Mouse (Mus musculus) MEL (cell line): ENCODE measurements at regions not wholly inside any gene's neighbourhood (a gene's known extent, or its start where the extent isn't known, plus 50 kb on each side); places are given as distances from the start of the nearest gene placed in this dataset.
A peak's percentile ranks its signal among the peaks of the same experiment; 100 is the strongest.

Experiments used
- DNase-seq: peaks from one replicate; pipeline ENCODE4 v3.0.0; 2011; ENCODE audit warnings: low read depth, low spot score
- H3K27ac ChIP-seq: 2 replicates; pipeline ENCODE4 v1.5.1; 2012; ENCODE audit warnings: low read depth, mild to moderate bottlenecking, control low read depth, low read length, moderate library complexity; ENCODE audit not compliant: control insufficient read depth
- H3K27me3 ChIP-seq, 2 experiments: fragments of 150-350 bp in 1 of 2; sonication (generic) in 1 of 2; 2 replicates each; pipeline ENCODE4 v1.6.1; 2012; ENCODE audit warnings: low read length in 2 of 2, mild to moderate bottlenecking in 2 of 2, improper control_type of control experiment in 1 of 2, moderate library complexity in 1 of 2; ENCODE audit not compliant: insufficient read depth in 2 of 2, control insufficient read depth in 1 of 2
- H3K36me3 ChIP-seq, 2 experiments: 2 replicates each; pipeline ENCODE4 v1.6.1; 2012 to 2014; ENCODE audit warnings: low read length in 2 of 2, improper control_type of control experiment in 1 of 2, inconsistent platforms in 1 of 2, mild to moderate bottlenecking in 1 of 2; ENCODE audit not compliant: insufficient read depth in 2 of 2, control insufficient read depth in 1 of 2
- H3K4me1 ChIP-seq, 2 experiments: fragments of 150-350 bp in 1 of 2; sonication (generic) in 1 of 2; 2 replicates each; pipeline ENCODE4 v1.6.1; 2012; ENCODE audit warnings: low read length in 2 of 2, improper control_type of control experiment in 1 of 2, mild to moderate bottlenecking in 1 of 2; ENCODE audit not compliant: insufficient read depth in 2 of 2, control insufficient read depth in 1 of 2
- H3K4me3 ChIP-seq, 2 experiments: fragments of 150-350 bp in 1 of 2; sonication (generic) in 1 of 2; 2 replicates each; pipeline ENCODE4 v1.5.1; 2012; ENCODE audit warnings: low read depth in 2 of 2, low read length in 2 of 2, mild to moderate bottlenecking in 2 of 2, moderate library complexity in 2 of 2, control low read depth in 1 of 2, improper control_type of control experiment in 1 of 2; ENCODE audit not compliant: control insufficient read depth in 1 of 2, insufficient read depth in 1 of 2
- H3K79me2 ChIP-seq: 2 replicates; pipeline ENCODE4 v1.6.1; 2012; ENCODE audit warnings: mild to moderate bottlenecking, low read length, moderate library complexity; ENCODE audit not compliant: control insufficient read depth, poor library complexity, insufficient read depth
- H3K9ac ChIP-seq: 2 replicates; pipeline ENCODE4 v1.6.1; 2012; ENCODE audit warnings: low read depth, mild to moderate bottlenecking, control low read depth, low read length, moderate library complexity; ENCODE audit not compliant: control insufficient read depth, poor library complexity, severe bottlenecking
- H3K9me3 ChIP-seq: fragments of 150-350 bp; sonication (generic); replicated peaks from 2 replicates; pipeline ENCODE4 v1.6.1; 2012; ENCODE audit warnings: mild to moderate bottlenecking, low read length, improper control_type of control experiment, moderate library complexity; ENCODE audit not compliant: insufficient read depth
- E2F4 ChIP-seq: IDR thresholded peaks from 2 replicates; pipeline ENCODE4 v1.6.1; 2011; ENCODE audit warnings: low read depth, low read length, improper control_type of control experiment, borderline replicate concordance
- GATA1 ChIP-seq: IDR thresholded peaks from 2 replicates; pipeline ENCODE4 v1.6.1; 2011; ENCODE audit warnings: low read depth, low read length, improper control_type of control experiment
- KAT2A ChIP-seq: conservative IDR thresholded peaks from 2 replicates; pipeline ENCODE4 v1.6.1; 2012; ENCODE audit warnings: low read depth, low read length, improper control_type of control experiment, inconsistent platforms
- MEF2A ChIP-seq: IDR thresholded peaks from 2 replicates; pipeline ENCODE4 v1.6.1; 2014; ENCODE audit warnings: low read depth, mild to moderate bottlenecking, inconsistent platforms, low read length, improper control_type of control experiment; ENCODE audit not compliant: poor library complexity, insufficient replicate concordance, severe bottlenecking; ENCODE audit errors: extremely low read depth
- NELFE ChIP-seq: IDR thresholded peaks from 2 replicates; pipeline ENCODE4 v1.6.1; 2011; ENCODE audit warnings: low read depth, low read length, improper control_type of control experiment
- NRF1 ChIP-seq: IDR thresholded peaks from 2 replicates; pipeline ENCODE4 v1.6.1; 2014; ENCODE audit warnings: low read depth, mild to moderate bottlenecking, inconsistent platforms, low read length, improper control_type of control experiment, moderate library complexity; ENCODE audit not compliant: poor library complexity, insufficient read depth, severe bottlenecking
- POLR2AphosphoS2 ChIP-seq: IDR thresholded peaks from 2 replicates; pipeline ENCODE4 v1.6.1; 2011; ENCODE audit warnings: low read length, improper control_type of control experiment
- POLR2AphosphoS5 ChIP-seq: IDR thresholded peaks from 2 replicates; pipeline ENCODE4 v1.6.1; 2012; ENCODE audit warnings: low read depth, borderline replicate concordance, mild to moderate bottlenecking, inconsistent platforms, low read length, moderate library complexity, mixed read lengths
- RAD21 ChIP-seq: IDR thresholded peaks from 2 replicates; pipeline ENCODE4 v1.6.1; 2011; ENCODE audit warnings: mild to moderate bottlenecking, low read depth, low read length, improper control_type of control experiment
- TBP ChIP-seq: IDR thresholded peaks from 2 replicates; pipeline ENCODE4 v1.8.0; 2011; ENCODE audit warnings: low read depth, low read length, improper control_type of control experiment
- UBTF ChIP-seq: IDR thresholded peaks from 2 replicates; pipeline ENCODE4 v1.6.1; 2012; ENCODE audit warnings: low read depth, mild to moderate bottlenecking, inconsistent platforms, low read length, improper control_type of control experiment, moderate library complexity, borderline replicate concordance; ENCODE audit not compliant: insufficient read depth
- USF1 ChIP-seq: IDR thresholded peaks from 2 replicates; pipeline ENCODE4 v1.6.1; 2014; ENCODE audit warnings: low read depth, mild to moderate bottlenecking, inconsistent platforms, low read length, improper control_type of control experiment, moderate library complexity

DNA sequence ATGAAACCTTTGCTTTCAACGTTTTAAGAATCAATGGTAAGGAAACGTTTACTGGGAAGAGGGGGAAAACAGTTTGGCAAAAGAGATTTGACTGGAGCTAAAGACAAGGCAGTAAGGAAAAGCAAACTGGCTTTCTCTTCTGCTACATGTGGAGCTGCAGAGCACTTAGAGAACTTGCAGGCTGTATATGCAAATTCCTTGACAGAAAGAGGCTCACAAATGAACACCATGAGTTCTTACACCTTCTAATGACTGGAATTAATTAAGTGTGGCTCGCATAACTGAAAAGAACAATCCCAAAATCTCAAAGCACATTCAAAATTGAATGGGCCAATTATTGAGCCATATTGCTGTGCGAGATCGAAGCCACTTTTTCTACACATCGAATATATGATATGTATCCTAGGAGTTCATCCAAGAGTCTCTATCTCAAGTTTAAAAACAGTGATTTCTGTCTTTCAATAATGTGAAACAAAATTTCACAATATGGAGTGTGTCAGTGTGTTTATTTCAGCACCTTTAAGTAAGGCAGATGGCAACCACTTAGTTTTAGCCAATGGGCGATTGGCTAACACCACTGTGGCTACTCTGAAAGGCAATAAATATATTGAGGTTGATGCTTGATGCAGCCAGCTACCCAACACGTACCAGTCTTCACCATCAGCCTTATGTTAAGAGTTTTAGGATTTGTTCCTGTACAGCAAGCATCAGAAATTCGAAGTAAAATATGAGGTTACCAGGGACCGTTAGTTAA is 269.4 kb downstream of the Pdgfc start:
- H3K4me3 ChIP-seq: no peak overlapping the region
- H3K9ac ChIP-seq: no peak overlapping the region
- no peaks in the 10 kb centered on the region for H3K27me3 ChIP-seq
- DNase-seq: no peak
- no peaks in the 10 kb centered on the region for H3K9me3 ChIP-seq
- no peaks in the 10 kb centered on the region for H3K4me1 ChIP-seq
- no peak overlapping the region for H3K27ac ChIP-seq
- no peaks in the 10 kb centered on the region for H3K36me3 ChIP-seq
- TF ChIP-seq KAT2A (no peak), GATA1 (0 out of 2 replicates have a peak, but pooled peaks have one; percentile 7)
- TF ChIP-seq, all 39 proteins: peak for 1
- H3K79me2 ChIP-seq: no peaks in the 10 kb centered on the region

GRCm38 (mm10) chr3:81326866-81327265 is 290.6 kb downstream of the Pdgfc start:
- no peak overlapping the region for H3K27ac ChIP-seq
- H3K4me1 ChIP-seq: no peaks in the 10 kb centered on the region
- no peak for DNase-seq
- H3K27me3 ChIP-seq: no peaks in the 10 kb centered on the region
- no peak overlapping the region for H3K9ac ChIP-seq
- no peaks in the 10 kb centered on the region for H3K36me3 ChIP-seq
- no peaks in the 10 kb centered on the region for H3K79me2 ChIP-seq
- no peak overlapping the region for H3K4me3 ChIP-seq
- no peaks in the 10 kb centered on the region for H3K9me3 ChIP-seq
- TF ChIP-seq USF1 (no peak), NELFE (no peak), MEF2A (no peak), E2F4 (no peak), NRF1 (no peak)

DNA sequence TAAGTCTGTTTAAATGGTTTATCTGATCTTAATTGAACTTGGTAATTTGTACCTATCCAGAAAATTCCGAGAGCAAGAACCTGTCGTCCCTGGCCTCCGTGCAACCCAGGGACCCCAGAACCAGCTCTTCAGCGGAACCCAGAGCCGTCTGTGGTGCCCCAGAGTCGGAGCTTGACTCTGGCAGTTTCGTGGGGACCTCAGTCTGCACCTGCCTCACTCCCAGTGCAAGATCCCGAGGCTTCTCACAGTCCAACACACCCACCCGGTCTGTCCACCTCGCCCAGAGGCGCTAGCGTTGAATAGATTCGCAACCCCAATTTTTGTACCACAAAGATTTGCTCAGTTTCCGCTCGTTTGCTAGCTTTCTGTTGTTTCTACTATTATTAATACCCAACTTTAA is 315.5 kb downstream of the Pdgfc start:
- Histone ChIP-seq H3K4me1 (no peaks in the 10 kb centered on the region), H3K27me3 (no peaks in the 10 kb centered on the region), H3K4me3 (no peak overlapping the region), H3K36me3 (no peaks in the 10 kb centered on the region), H3K79me2 (no peaks in the 10 kb centered on the region), H3K9ac (no peak overlapping the region), H3K27ac (no peak overlapping the region), H3K9me3 (no peaks in the 10 kb centered on the region)
- TF ChIP-seq POLR2AphosphoS5 (no peak), TBP (no peak), UBTF (no peak), POLR2AphosphoS2 (no peak), KAT2A (no peak), RAD21 (no peak)
- DNase-seq: no peak
